Mouse (Mus musculus): ENCODE data around the gene Lrrc75b.

DNA sequence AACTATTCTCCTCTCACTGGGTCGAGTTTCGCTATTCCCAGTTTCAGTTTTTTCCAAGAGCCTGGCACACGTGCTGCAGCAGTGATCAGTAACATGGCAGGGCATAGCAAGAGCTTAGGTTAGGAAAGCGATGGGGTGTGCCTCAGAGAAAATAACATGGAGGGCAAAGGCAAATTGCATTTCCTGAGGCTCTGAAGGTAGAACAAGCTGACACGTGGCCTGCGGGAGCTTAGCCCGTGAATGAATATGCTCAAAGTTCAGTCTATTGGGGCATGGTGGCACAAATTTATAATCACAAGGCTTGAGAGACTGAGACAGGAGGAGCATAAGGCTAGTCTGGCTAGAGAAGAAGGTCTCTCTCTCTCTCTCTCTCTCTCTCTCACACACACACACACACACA, 47.3 kb downstream of the Lrrc75b start:
- TF ChIP-seq CTCF (IDR thresholded peaks at IDR 0.05; ENCODE audit: low read depth), result no peak
- TF ChIP-seq EP300 (IDR thresholded peaks at IDR 0.05; ENCODE audit: low read depth), result no peak

All from heart, postnatal 0 days (tissue).